Mouse (Mus musculus): Measurements from ENCODE around the gene Scfd2. TPM values are rescaled to one million over a fixed set of nuclear protein-coding genes. Genes with fewer than 3 reads are reported as not detected.

The Scfd2 gene
- total and polyA plus RNA-seq, 2 experiments from 2014 or later: 20.5 to 29.1 TPM

DNA sequence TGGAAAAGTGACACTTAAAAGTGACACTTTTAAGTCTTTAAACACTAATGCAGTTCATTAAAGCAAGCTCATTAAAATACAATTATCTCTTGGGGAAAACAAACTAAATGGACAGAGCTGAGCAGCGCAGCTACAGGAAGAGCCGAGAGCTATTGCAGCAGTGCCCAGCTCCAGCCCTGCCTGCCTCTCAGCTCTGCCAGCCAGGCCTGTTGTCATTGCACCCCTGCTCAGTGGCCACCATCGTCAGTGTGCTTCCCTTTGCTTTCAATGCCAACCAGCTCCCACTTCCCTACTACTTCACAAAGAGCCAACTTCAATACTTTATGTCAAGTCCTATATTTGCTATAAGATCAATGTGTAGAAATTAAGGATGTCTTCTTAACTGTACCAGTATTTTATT, 63.8 kb downstream of the Scfd2 start:
- DNase-seq (no peak), ATAC-seq (no peak)
- Histone ChIP-seq H3K36me3 (ENCODE audit: insufficient read depth) (no peaks in the 10 kb centered on the region), H3K9ac (no peak overlapping the region), H3K27me3 (ENCODE audit: insufficient read depth, low read length) (no peaks in the 10 kb centered on the region), H3K9me3 (ENCODE audit: low read length) (no peaks in the 10 kb centered on the region), H3K4me2 (ENCODE audit: low read depth) (no peak overlapping the region), H3K4me3 (ENCODE audit: low read depth, low read length) (no peak overlapping the region), H3K4me1 (ENCODE audit: insufficient read depth) (no peaks in the 10 kb centered on the region), H3K27ac (ENCODE audit: low read depth, low read length) (no peak overlapping the region)
- WGBS: 58% methylated on average over 3 of the region's 3 CpGs
- no peak for TF ChIP-seq CTCF (IDR thresholded peaks at IDR 0.05; ENCODE audit: low read depth)

- H3K27ac ChIP-seq (ENCODE audit: low read depth, low read length): no peak overlapping the region
- H3K4me3 ChIP-seq (ENCODE audit: low read depth, low read length): no peak overlapping the region
- H3K9ac ChIP-seq: no peak overlapping the region
- no peaks in the 10 kb centered on the region for H3K4me1 ChIP-seq (ENCODE audit: insufficient read depth)
- no peaks in the 10 kb centered on the region for H3K9me3 ChIP-seq (ENCODE audit: low read length)
- no peak for TF ChIP-seq CTCF (IDR thresholded peaks at IDR 0.05; ENCODE audit: low read depth)
- DNase-seq (no peak), ATAC-seq (no peak)
- H3K36me3 ChIP-seq (ENCODE audit: insufficient read depth): no peaks in the 10 kb centered on the region
- no peaks in the 10 kb centered on the region for H3K27me3 ChIP-seq (ENCODE audit: insufficient read depth, low read length)
- WGBS: 95% methylated on average over 2 of the region's 2 CpGs
- no peak overlapping the region for H3K4me2 ChIP-seq (ENCODE audit: low read depth)
Observed at GRCm38 (mm10) chr5:74456759-74457158, 74.8 kb downstream of the Scfd2 start.

GRCm38 (mm10) chr5:74455510-74456269, 75.9 kb downstream of the Scfd2 start:
- no peak overlapping the region for H3K27ac ChIP-seq (ENCODE audit: low read depth, low read length)
- H3K27me3 ChIP-seq (ENCODE audit: insufficient read depth, low read length): no peaks in the 10 kb centered on the region
- H3K4me2 ChIP-seq (ENCODE audit: low read depth): no peak overlapping the region
- peaks cover 3% of the 10 kb centered on the region; the same call in 1 of the 2 replicates for H3K4me1 ChIP-seq (ENCODE audit: insufficient read depth)
- H3K9me3 ChIP-seq (ENCODE audit: low read length): no peaks in the 10 kb centered on the region
- no peaks in the 10 kb centered on the region for H3K36me3 ChIP-seq (ENCODE audit: insufficient read depth)
- DNase-seq (no peak), ATAC-seq (no peak)
- H3K4me3 ChIP-seq (ENCODE audit: low read depth, low read length): no peak overlapping the region
- peak; percentile 23; the same call in 1 of the 2 replicates for TF ChIP-seq CTCF (IDR thresholded peaks at IDR 0.05; ENCODE audit: low read depth)
- 82% methylated on average over 6 of the region's 6 CpGs for WGBS
- H3K9ac ChIP-seq: no peak overlapping the region

- no peak overlapping the region for H3K4me2 ChIP-seq (ENCODE audit: low read depth)
- H3K27me3 ChIP-seq (ENCODE audit: insufficient read depth, low read length): no peaks in the 10 kb centered on the region
- DNase-seq (no peak), ATAC-seq (no peak)
- H3K36me3 ChIP-seq (ENCODE audit: insufficient read depth): no peaks in the 10 kb centered on the region
- peaks cover 5% of the 10 kb centered on the region; the same call in 1 of the 2 replicates for H3K4me1 ChIP-seq (ENCODE audit: insufficient read depth)
- WGBS: 85% methylated on average over 9 of the region's 9 CpGs
- no peak overlapping the region for H3K4me3 ChIP-seq (ENCODE audit: low read depth, low read length)
- H3K27ac ChIP-seq (ENCODE audit: low read depth, low read length): no peak overlapping the region
- no peak for TF ChIP-seq CTCF (IDR thresholded peaks at IDR 0.05; ENCODE audit: low read depth)
- no peak overlapping the region for H3K9ac ChIP-seq
- H3K9me3 ChIP-seq (ENCODE audit: low read length): no peaks in the 10 kb centered on the region
Observed at GRCm38 (mm10) chr5:74455094-74455493, 76.5 kb downstream of the Scfd2 start.

GRCm38 (mm10) chr5:74450977-74451376, 80.6 kb downstream of the Scfd2 start:
- no peaks in the 10 kb centered on the region for H3K27me3 ChIP-seq (ENCODE audit: insufficient read depth, low read length)
- peak; percentile 59 for DNase-seq
- TF ChIP-seq CTCF (IDR thresholded peaks at IDR 0.05; ENCODE audit: low read depth): no peak
- no peaks in the 10 kb centered on the region for H3K36me3 ChIP-seq (ENCODE audit: insufficient read depth)
- H3K4me1 ChIP-seq (ENCODE audit: insufficient read depth): peaks cover 5% of the 10 kb centered on the region; the same call in 1 of the 2 replicates
- no peak overlapping the region for H3K4me2 ChIP-seq (ENCODE audit: low read depth)
- no peak overlapping the region for H3K9ac ChIP-seq
- no peak overlapping the region for H3K27ac ChIP-seq (ENCODE audit: low read depth, low read length)
- 0 out of 2 replicates have a peak, but pooled peaks have one; percentile 45 for ATAC-seq
- no peaks in the 10 kb centered on the region for H3K9me3 ChIP-seq (ENCODE audit: low read length)
- H3K4me3 ChIP-seq (ENCODE audit: low read depth, low read length): no peak overlapping the region
- WGBS: 34% methylated on average over 5 of the region's 5 CpGs

DNA sequence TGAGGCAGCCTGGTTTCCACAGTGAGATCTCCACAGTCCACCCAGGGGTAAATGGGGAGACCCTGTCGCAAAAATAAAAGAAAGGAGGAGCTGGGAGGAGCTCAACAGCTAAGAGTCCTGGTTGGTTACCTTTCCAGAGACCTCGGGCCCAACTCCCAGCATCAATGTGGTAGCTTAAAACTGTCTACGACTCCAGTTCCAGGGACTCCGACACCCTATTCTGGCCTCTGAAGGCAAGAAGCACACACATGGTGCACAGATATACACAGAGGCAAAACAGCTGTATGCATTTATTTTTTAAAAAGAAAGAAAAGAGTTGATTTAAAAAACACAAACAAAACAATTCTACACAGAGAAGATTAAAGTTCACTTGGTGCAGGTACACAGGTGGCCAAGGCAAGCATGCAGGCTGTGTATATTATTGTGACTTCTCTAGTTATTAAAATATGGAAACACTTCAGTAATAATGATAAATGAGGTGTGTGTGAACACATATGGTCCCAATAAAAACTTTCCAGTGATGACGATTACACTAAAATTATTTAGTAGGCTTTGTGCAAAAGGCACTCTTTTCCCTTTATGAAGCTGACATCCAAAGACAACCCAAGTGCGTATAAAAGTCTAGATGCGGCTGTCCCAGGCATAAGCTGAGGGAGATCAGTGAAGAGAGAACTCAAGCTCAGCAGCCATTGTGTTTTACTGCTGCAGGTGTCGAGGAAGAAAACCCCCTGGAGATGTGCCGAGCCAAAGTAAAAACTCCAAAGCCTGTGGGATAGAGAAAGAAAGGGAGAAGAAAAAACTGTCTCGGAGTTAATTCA, 83.8 kb downstream of the Scfd2 start:
- Histone ChIP-seq H3K27me3 (ENCODE audit: insufficient read depth, low read length) (no peaks in the 10 kb centered on the region), H3K9me3 (ENCODE audit: low read length) (no peaks in the 10 kb centered on the region), H3K4me2 (ENCODE audit: low read depth) (no peak overlapping the region), H3K4me1 (ENCODE audit: insufficient read depth) (peaks cover 5% of the 10 kb centered on the region; the same call in 1 of the 2 replicates), H3K4me3 (ENCODE audit: low read depth, low read length) (no peak overlapping the region), H3K36me3 (ENCODE audit: insufficient read depth) (no peaks in the 10 kb centered on the region), H3K9ac (no peak overlapping the region), H3K27ac (ENCODE audit: low read depth, low read length) (no peak overlapping the region)
- 59% methylated on average over 10 of the region's 10 CpGs for WGBS
- DNase-seq: no peak
- ATAC-seq: no peak
- TF ChIP-seq CTCF (IDR thresholded peaks at IDR 0.05; ENCODE audit: low read depth): no peak

DNA sequence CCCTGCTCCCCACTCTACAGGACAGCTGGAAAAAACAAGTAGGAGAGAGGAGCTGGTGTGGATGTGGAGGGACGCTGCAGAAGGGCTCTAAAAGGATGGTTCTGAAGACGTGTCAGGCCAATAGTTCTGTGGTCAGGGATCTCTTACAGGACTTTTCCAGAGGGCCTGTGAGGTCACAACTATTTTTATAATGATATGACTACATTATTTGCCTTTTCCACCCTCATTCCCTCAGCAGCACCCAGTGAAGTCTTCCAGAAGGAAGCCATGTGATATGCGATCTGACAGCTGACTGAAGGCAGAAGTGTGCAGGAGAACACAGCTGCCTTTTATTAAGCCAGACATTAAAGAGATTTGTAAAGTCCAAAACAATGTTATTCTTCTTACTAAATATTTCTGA, 85.7 kb downstream of the Scfd2 start:
- peaks cover 4% of the 10 kb centered on the region; the same call in 1 of the 2 replicates for H3K4me1 ChIP-seq (ENCODE audit: insufficient read depth)
- WGBS: 87% methylated on average over 3 of the region's 3 CpGs
- H3K36me3 ChIP-seq (ENCODE audit: insufficient read depth): no peaks in the 10 kb centered on the region
- TF ChIP-seq CTCF (IDR thresholded peaks at IDR 0.05; ENCODE audit: low read depth): no peak
- H3K4me2 ChIP-seq (ENCODE audit: low read depth): no peak overlapping the region
- no peak overlapping the region for H3K9ac ChIP-seq
- H3K4me3 ChIP-seq (ENCODE audit: low read depth, low read length): no peak overlapping the region
- H3K9me3 ChIP-seq (ENCODE audit: low read length): no peaks in the 10 kb centered on the region
- no peaks in the 10 kb centered on the region for H3K27me3 ChIP-seq (ENCODE audit: insufficient read depth, low read length)
- DNase-seq (no peak), ATAC-seq (no peak)
- no peak overlapping the region for H3K27ac ChIP-seq (ENCODE audit: low read depth, low read length)

Measured in forebrain, postnatal 0 days (tissue).